Mouse (Mus musculus): ENCODE measurements at regions not wholly inside any gene's neighbourhood (a gene's known extent, or its start where the extent isn't known, plus 50 kb on each side); places are given as distances from the start of the nearest gene placed in this dataset.

- 66% methylated on average over 3 of the region's 3 CpGs for WGBS
- Histone ChIP-seq H3K4me1 (ENCODE audit: control insufficient read depth, insufficient read depth, low read length) (no peaks in the 10 kb centered on the region), H3K4me3 (replicated peaks; ENCODE audit: extremely low read depth, low read depth, low read length) (no peak overlapping the region)
- no peak for TF ChIP-seq CTCF (IDR thresholded peaks at IDR 0.05; ENCODE audit: insufficient read depth, low read length)
- TF ChIP-seq POLR2A (IDR thresholded peaks at IDR 0.05; ENCODE audit: borderline replicate concordance, extremely low read depth, low read depth, low read length) = no peak
- DNase-seq = no peak
These were observed 85.3 kb downstream of the 4930444P10Rik start for GRCm38 (mm10) chr1:16007809-16008208.

GRCm38 (mm10) chr1:16006888-16007287, 86.2 kb downstream of the 4930444P10Rik start:
- 69% methylated on average over 2 of the region's 2 CpGs for WGBS
- no peak overlapping the region for H3K4me3 ChIP-seq (replicated peaks; ENCODE audit: extremely low read depth, low read depth, low read length)
- no peaks in the 10 kb centered on the region for H3K4me1 ChIP-seq (ENCODE audit: control insufficient read depth, insufficient read depth, low read length)
- TF ChIP-seq CTCF (IDR thresholded peaks at IDR 0.05; ENCODE audit: insufficient read depth, low read length) (no peak), POLR2A (IDR thresholded peaks at IDR 0.05; ENCODE audit: borderline replicate concordance, extremely low read depth, low read depth, low read length) (no peak)
- no peak for DNase-seq

GRCm38 (mm10) chr1:15997135-15997534, 96.0 kb downstream of the 4930444P10Rik start:
- no peak for DNase-seq
- H3K4me3 ChIP-seq (replicated peaks; ENCODE audit: extremely low read depth, low read depth, low read length) = no peak overlapping the region
- 76% methylated on average over 5 of the region's 5 CpGs for WGBS
- H3K4me1 ChIP-seq (ENCODE audit: control insufficient read depth, insufficient read depth, low read length) = no peaks in the 10 kb centered on the region
- TF ChIP-seq POLR2A (IDR thresholded peaks at IDR 0.05; ENCODE audit: borderline replicate concordance, extremely low read depth, low read depth, low read length) = no peak
- no peak for TF ChIP-seq CTCF (IDR thresholded peaks at IDR 0.05; ENCODE audit: insufficient read depth, low read length)

- Histone ChIP-seq H3K4me1 (ENCODE audit: control insufficient read depth, insufficient read depth, low read length) (no peaks in the 10 kb centered on the region), H3K4me3 (replicated peaks; ENCODE audit: extremely low read depth, low read depth, low read length) (no peak overlapping the region)
- DNase-seq = no peak
- no peak for TF ChIP-seq POLR2A (IDR thresholded peaks at IDR 0.05; ENCODE audit: borderline replicate concordance, extremely low read depth, low read depth, low read length)
- TF ChIP-seq CTCF (IDR thresholded peaks at IDR 0.05; ENCODE audit: insufficient read depth, low read length) = no peak
- 52% methylated on average over 2 of the region's 2 CpGs for WGBS
These were observed 96.8 kb downstream of the 4930444P10Rik start for GRCm38 (mm10) chr1:15996341-15996740.

- Histone ChIP-seq H3K4me3 (replicated peaks; ENCODE audit: extremely low read depth, low read depth, low read length) (no peak overlapping the region), H3K4me1 (ENCODE audit: control insufficient read depth, insufficient read depth, low read length) (no peaks in the 10 kb centered on the region)
- TF ChIP-seq POLR2A (IDR thresholded peaks at IDR 0.05; ENCODE audit: borderline replicate concordance, extremely low read depth, low read depth, low read length) (no peak), CTCF (IDR thresholded peaks at IDR 0.05; ENCODE audit: insufficient read depth, low read length) (peak; percentile 26; the same call in 1 of the 2 replicates)
- no peak for DNase-seq
- WGBS = 59% methylated on average over 4 of the region's 4 CpGs
These were observed 99.3 kb downstream of the 4930444P10Rik start for GRCm38 (mm10) chr1:15993561-15994410.

GRCm38 (mm10) chr1:15990982-15991381, 102.1 kb downstream of the 4930444P10Rik start:
- DNase-seq = no peak
- WGBS = 33% methylated on average over 2 of the region's 2 CpGs
- Histone ChIP-seq H3K4me3 (replicated peaks; ENCODE audit: extremely low read depth, low read depth, low read length) (no peak overlapping the region), H3K4me1 (ENCODE audit: control insufficient read depth, insufficient read depth, low read length) (no peaks in the 10 kb centered on the region)
- TF ChIP-seq CTCF (IDR thresholded peaks at IDR 0.05; ENCODE audit: insufficient read depth, low read length) (no peak), POLR2A (IDR thresholded peaks at IDR 0.05; ENCODE audit: borderline replicate concordance, extremely low read depth, low read depth, low read length) (no peak)

- no peak for DNase-seq
- no peaks in the 10 kb centered on the region for H3K4me1 ChIP-seq (ENCODE audit: control insufficient read depth, insufficient read depth, low read length)
- no peak for TF ChIP-seq POLR2A (IDR thresholded peaks at IDR 0.05; ENCODE audit: borderline replicate concordance, extremely low read depth, low read depth, low read length)
- no peak for TF ChIP-seq CTCF (IDR thresholded peaks at IDR 0.05; ENCODE audit: insufficient read depth, low read length)
- no peak overlapping the region for H3K4me3 ChIP-seq (replicated peaks; ENCODE audit: extremely low read depth, low read depth, low read length)
- 62% methylated on average over 3 of the region's 3 CpGs for WGBS
These were observed 107.5 kb downstream of the 4930444P10Rik start for GRCm38 (mm10) chr1:15985579-15985978.

- H3K4me1 ChIP-seq (ENCODE audit: control insufficient read depth, insufficient read depth, low read length) = no peaks in the 10 kb centered on the region
- H3K4me3 ChIP-seq (replicated peaks; ENCODE audit: extremely low read depth, low read depth, low read length) = no peak overlapping the region
- TF ChIP-seq POLR2A (IDR thresholded peaks at IDR 0.05; ENCODE audit: borderline replicate concordance, extremely low read depth, low read depth, low read length) (no peak), CTCF (IDR thresholded peaks at IDR 0.05; ENCODE audit: insufficient read depth, low read length) (no peak)
- no peak for DNase-seq
These were observed 113.8 kb downstream of the 4930444P10Rik start for GRCm38 (mm10) chr1:15979333-15979732.

GRCm38 (mm10) chr1:15959578-15959977, 133.5 kb downstream of the 4930444P10Rik start:
- 66% methylated on average over 2 of the region's 2 CpGs for WGBS
- Histone ChIP-seq H3K4me3 (replicated peaks; ENCODE audit: extremely low read depth, low read depth, low read length) (no peak overlapping the region), H3K4me1 (ENCODE audit: control insufficient read depth, insufficient read depth, low read length) (no peaks in the 10 kb centered on the region)
- TF ChIP-seq POLR2A (IDR thresholded peaks at IDR 0.05; ENCODE audit: borderline replicate concordance, extremely low read depth, low read depth, low read length) (no peak), CTCF (IDR thresholded peaks at IDR 0.05; ENCODE audit: insufficient read depth, low read length) (no peak)
- DNase-seq = no peak

GRCm38 (mm10) chr1:15958661-15959060, 134.5 kb downstream of the 4930444P10Rik start:
- no peak for TF ChIP-seq CTCF (IDR thresholded peaks at IDR 0.05; ENCODE audit: insufficient read depth, low read length)
- no peak for TF ChIP-seq POLR2A (IDR thresholded peaks at IDR 0.05; ENCODE audit: borderline replicate concordance, extremely low read depth, low read depth, low read length)
- 86% methylated on average over 1 of the region's 1 CpGs for WGBS
- Histone ChIP-seq H3K4me3 (replicated peaks; ENCODE audit: extremely low read depth, low read depth, low read length) (no peak overlapping the region), H3K4me1 (ENCODE audit: control insufficient read depth, insufficient read depth, low read length) (no peaks in the 10 kb centered on the region)
- no peak for DNase-seq
